Mouse (Mus musculus): ENCODE data around the gene Trir.

GRCm38 (mm10) chr8:85062603-85063002 is 36.0 kb downstream of the Trir start:
- TF ChIP-seq GATA1 (IDR thresholded peaks at IDR 0.05; ENCODE audit: low read length) (no peak), TAL1 (IDR thresholded peaks at IDR 0.05; ENCODE audit: low read length) (no peak)
